Mouse (Mus musculus) neural tube, embryonic 14.5 days (tissue): Measurements from ENCODE around the gene Taldo1. TPM values are rescaled to one million over a fixed set of nuclear protein-coding genes. Genes with fewer than 3 reads are reported as not detected.

Source experiments
- ATAC-seq: fragments of 200-750 bp; cut with Nextera tagmentation; 2 replicates; pipeline ENCODE4 v1.8.0; 2017; ENCODE audit warnings: low read depth, mild to moderate bottlenecking, moderate TSS enrichment, moderate library complexity
- H3K27ac ChIP-seq: fragments of 300-500 bp; sonication (generic); 2 replicates; pipeline ENCODE4 v1.5.1; 2014; ENCODE audit warnings: low read depth, mild to moderate bottlenecking, control low read depth, low read length, moderate library complexity, mixed read lengths
- H3K27me3 ChIP-seq: fragments of 300-500 bp; sonication (generic); 2 replicates; pipeline ENCODE4 v1.6.1; 2014; ENCODE audit warnings: low read length; ENCODE audit not compliant: control insufficient read depth, insufficient read depth
- H3K36me3 ChIP-seq: fragments of 300-500 bp; sonication (generic); 2 replicates; pipeline ENCODE4 v1.6.1; 2014; ENCODE audit warnings: low read length, mixed read lengths; ENCODE audit not compliant: control insufficient read depth, insufficient read depth
- H3K4me1 ChIP-seq: fragments of 300-500 bp; sonication (generic); 2 replicates; pipeline ENCODE4 v1.6.1; 2014; ENCODE audit warnings: low read length; ENCODE audit not compliant: control insufficient read depth, insufficient read depth
- H3K4me2 ChIP-seq: fragments of 300-500 bp; sonication (generic); 2 replicates; pipeline ENCODE4 v1.6.1; 2014; ENCODE audit warnings: mild to moderate bottlenecking, low read depth, low read length, control low read depth
- H3K4me3 ChIP-seq: fragments of 300-500 bp; sonication (generic); 2 replicates; pipeline ENCODE4 v1.5.1; 2014; ENCODE audit warnings: low read depth, low read length, control low read depth, mixed read lengths
- H3K9ac ChIP-seq: fragments of 300-500 bp; sonication (generic); replicated peaks from 2 replicates; pipeline ENCODE4 v1.6.1; 2014; ENCODE audit warnings: low read depth, mild to moderate bottlenecking, control low read depth, low read length, mixed read lengths
- H3K9me3 ChIP-seq: fragments of 300-500 bp; sonication (generic); 2 replicates; pipeline ENCODE4 v1.6.1; 2016; ENCODE audit warnings: low read length; ENCODE audit not compliant: control insufficient read depth
- WGBS: fragments of 180-500 bp; shearing (Covaris S2); extraction: QIAGEN DNeasy Blood & Tissue Kit; methylation state at CpG from one replicate; pipeline ENCODE4 v1.1.7; 2014; 5-methylcytosine and 5-hydroxymethylcytosine counted together
- polyA plus RNA-seq: library from polyadenylated mRNA; unstranded; fragments of >200 nt; fragmentation: Nextera tagmentation; extraction: Ambion mirVana; gene quantifications from 2 replicates; pipeline ENCODE4 v1.2.1, GENCODE M21; 2014

Taldo1 gene
- polyA plus RNA-seq, 1 experiment from 2014 or later: 265 TPM

DNA sequence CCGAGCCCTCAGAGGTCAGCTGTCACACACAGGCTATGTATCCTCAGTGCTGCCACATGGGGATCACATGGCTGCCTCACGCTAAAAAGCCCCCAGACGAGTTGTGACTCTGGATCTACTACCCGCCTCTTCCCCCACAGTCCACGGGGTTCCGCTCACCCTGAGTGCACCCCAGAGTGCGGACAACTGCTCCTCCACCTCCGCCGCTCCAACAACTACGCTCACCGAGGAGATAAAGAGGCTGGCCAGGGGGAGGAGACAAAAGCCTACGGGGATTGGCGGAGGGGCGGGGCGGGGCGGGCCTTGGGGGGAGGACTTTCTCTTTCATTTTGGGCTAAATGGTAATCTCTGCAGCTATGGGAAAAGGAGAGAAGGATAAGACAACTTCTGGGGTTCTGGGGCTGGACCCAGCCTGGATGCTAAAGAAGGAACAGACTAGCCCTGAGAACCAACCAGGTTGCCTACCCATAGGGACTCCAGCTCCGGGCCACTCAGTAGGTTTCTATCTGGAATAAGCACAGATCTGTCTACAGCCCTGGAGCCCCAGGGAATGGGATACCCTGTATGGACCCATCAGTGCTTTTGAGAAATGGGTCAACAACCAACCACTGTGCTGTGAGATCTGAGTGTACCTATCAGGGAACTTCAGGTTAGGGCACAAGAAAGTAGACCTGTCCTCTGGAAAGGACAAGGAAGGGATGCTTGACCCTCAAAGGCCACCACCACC lies 43.3 kb downstream of the Taldo1 start:
- peak overlapping the region; percentile 85 for H3K4me2 ChIP-seq
- WGBS: 4% methylated on average over 17 of the region's 17 CpGs
- H3K4me3 ChIP-seq: peak overlapping the region; percentile 49
- ATAC-seq: peak; percentile 2; the same call in 1 of the 2 replicates
- peaks cover 31% of the 10 kb centered on the region for H3K4me1 ChIP-seq
- peak overlapping the region; percentile 78 for H3K27ac ChIP-seq
- H3K9me3 ChIP-seq: no peaks in the 10 kb centered on the region
- peaks cover 22% of the 10 kb centered on the region for H3K36me3 ChIP-seq
- no peaks in the 10 kb centered on the region for H3K27me3 ChIP-seq
- H3K9ac ChIP-seq: peak overlapping the region; percentile 72

DNA sequence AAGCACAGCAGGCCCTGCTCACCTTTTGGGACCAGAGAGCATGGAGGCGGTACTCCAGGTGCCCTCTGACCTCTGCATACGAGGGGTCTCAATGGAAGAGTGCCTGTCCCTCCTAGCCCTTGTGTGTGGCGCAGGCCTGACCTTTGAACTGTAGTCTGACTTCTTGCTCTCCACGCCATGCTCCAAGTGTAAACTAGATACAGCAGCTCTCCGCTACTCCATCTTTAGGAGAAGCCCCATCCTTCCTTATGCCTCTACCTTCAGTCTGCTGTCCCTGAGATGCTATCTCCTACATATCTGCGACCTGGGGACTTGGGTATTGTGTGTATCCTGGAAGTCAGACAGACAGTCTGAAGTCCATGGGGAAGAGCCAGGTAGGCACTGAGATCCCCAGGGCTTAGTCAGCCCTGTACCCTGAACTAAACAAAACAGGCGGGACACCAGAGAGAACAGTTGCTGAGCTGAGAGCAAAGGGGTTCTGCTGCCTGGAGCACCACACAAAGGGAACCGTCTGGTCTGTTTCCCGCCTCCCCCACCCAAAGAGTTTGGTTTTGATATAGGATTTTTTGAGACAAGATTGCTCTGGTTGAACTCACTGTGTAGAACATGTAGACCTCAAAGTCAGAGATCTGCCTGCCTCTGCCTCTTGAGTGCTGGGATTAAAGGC lies 44.0 kb downstream of the Taldo1 start:
- H3K36me3 ChIP-seq: peaks cover 16% of the 10 kb centered on the region
- 75% methylated on average over 9 of the region's 9 CpGs for WGBS
- peak overlapping the region; percentile 90; the same call in 1 of the 2 replicates for H3K4me2 ChIP-seq
- H3K27me3 ChIP-seq: no peaks in the 10 kb centered on the region
- peaks cover 31% of the 10 kb centered on the region for H3K4me1 ChIP-seq
- 0 out of 2 replicates have a peak overlapping the region, but pooled peaks have one; percentile 72 for H3K9ac ChIP-seq
- H3K4me3 ChIP-seq: peak overlapping the region; percentile 49; the same call in 1 of the 2 replicates
- no peaks in the 10 kb centered on the region for H3K9me3 ChIP-seq
- no peak for ATAC-seq
- no peak overlapping the region for H3K27ac ChIP-seq

DNA sequence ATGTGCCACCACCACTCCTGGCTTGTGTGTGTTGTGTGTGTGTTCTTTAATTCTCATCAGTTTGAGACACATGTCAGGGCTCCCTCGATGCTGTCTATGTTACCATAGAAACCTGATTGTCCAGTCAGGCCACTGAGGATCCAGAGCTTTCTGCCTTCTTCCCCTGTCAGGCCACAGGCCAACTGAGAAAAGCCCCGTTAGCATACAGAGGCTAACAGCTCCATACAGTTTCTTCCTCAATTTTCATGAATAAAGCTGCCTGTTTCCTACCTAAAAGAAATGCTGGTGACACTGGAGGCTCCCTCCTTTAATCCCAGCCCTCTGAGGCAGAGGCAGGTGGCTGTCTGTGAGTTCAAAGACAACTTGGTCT lies 44.5 kb downstream of the Taldo1 start:
- Histone ChIP-seq H3K27ac (no peak overlapping the region), H3K36me3 (peaks cover 10% of the 10 kb centered on the region), H3K9me3 (no peaks in the 10 kb centered on the region), H3K4me3 (peak overlapping the region; percentile 52), H3K4me2 (peak overlapping the region; percentile 90), H3K4me1 (peaks cover 31% of the 10 kb centered on the region), H3K9ac (peak overlapping the region; percentile 68), H3K27me3 (no peaks in the 10 kb centered on the region)
- 40% methylated on average over 2 of the region's 2 CpGs for WGBS
- ATAC-seq: no peak

GRCm38 (mm10) chr7:141437178-141438120 lies 45.5 kb downstream of the Taldo1 start, which contains the start of gene Slc25a22:
TSS of gene Slc25a22 (minus strand) at chr7:141437892.
- Histone ChIP-seq H3K27ac (peak within 1 kb of the TSS; percentile 52), H3K4me2 (peak within 1 kb of the TSS; percentile 90), H3K9me3 (no peaks in the 10 kb centered on the region), H3K4me3 (peak within 1 kb of the TSS; percentile 52), H3K36me3 (0 out of 2 replicates have a peak, but pooled peaks cover 2% of the 10 kb centered on the region), H3K9ac (peak within 1 kb of the TSS; percentile 68), H3K4me1 (peaks cover 31% of the 10 kb centered on the region), H3K27me3 (no peaks in the 10 kb centered on the region)
- 6% methylated on average over 53 of the region's 53 CpGs for WGBS
- peak; percentile 84 for ATAC-seq

- Histone ChIP-seq H3K9ac (no peak overlapping the region), H3K4me2 (no peak overlapping the region), H3K4me3 (no peak overlapping the region), H3K4me1 (peaks cover 37% of the 10 kb centered on the region), H3K27ac (no peak overlapping the region), H3K36me3 (no peaks in the 10 kb centered on the region), H3K9me3 (no peaks in the 10 kb centered on the region), H3K27me3 (no peaks in the 10 kb centered on the region)
- no peak for ATAC-seq
- whole genome bisulfite sequencing: 95% methylated on average over 12 of the region's 12 CpGs
Measured at GRCm38 (mm10) chr7:141438201-141438968, 46.4 kb downstream of the Taldo1 start.

DNA sequence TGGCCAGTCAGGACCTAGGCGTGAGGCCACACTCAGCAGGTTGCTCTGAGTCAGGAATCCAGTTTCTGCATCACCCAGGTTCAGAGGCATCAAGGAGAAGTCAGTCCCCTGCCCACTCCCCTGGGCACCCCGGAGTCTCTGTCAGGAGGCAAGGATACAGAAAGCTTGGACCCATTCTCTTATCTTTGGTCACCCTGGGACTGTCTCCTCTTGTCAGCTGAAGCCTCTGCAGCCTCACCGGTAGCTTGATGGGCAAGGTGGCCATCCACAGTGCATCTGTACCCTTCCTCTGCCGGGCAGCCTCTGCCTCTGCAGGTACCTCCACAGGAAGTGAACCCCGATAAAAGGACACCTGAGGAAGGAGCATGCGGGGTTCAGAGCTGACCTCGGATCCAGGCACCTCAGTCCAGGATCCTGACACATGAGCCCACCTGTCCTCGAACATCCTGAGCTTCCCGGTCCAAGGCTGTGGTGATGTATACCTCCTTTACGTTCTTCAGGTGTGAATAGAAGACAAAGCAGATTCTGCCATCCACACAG lies 47.2 kb downstream of the Taldo1 start:
- H3K4me3 ChIP-seq: no peak overlapping the region
- no peak overlapping the region for H3K9ac ChIP-seq
- 97% methylated on average over 10 of the region's 10 CpGs for WGBS
- H3K27ac ChIP-seq: no peak overlapping the region
- no peak overlapping the region for H3K4me2 ChIP-seq
- ATAC-seq: no peak
- H3K9me3 ChIP-seq: no peaks in the 10 kb centered on the region
- no peaks in the 10 kb centered on the region for H3K27me3 ChIP-seq
- no peaks in the 10 kb centered on the region for H3K36me3 ChIP-seq
- peaks cover 31% of the 10 kb centered on the region; the same call in 1 of the 2 replicates for H3K4me1 ChIP-seq

GRCm38 (mm10) chr7:141439811-141440210 lies 47.8 kb downstream of the Taldo1 start:
- Histone ChIP-seq H3K4me2 (no peak overlapping the region), H3K27me3 (no peaks in the 10 kb centered on the region), H3K9me3 (no peaks in the 10 kb centered on the region), H3K4me3 (no peak overlapping the region), H3K36me3 (no peaks in the 10 kb centered on the region), H3K27ac (no peak overlapping the region), H3K9ac (no peak overlapping the region), H3K4me1 (peaks cover 27% of the 10 kb centered on the region; the same call in 1 of the 2 replicates)
- 93% methylated on average over 11 of the region's 11 CpGs for WGBS
- no peak for ATAC-seq

DNA sequence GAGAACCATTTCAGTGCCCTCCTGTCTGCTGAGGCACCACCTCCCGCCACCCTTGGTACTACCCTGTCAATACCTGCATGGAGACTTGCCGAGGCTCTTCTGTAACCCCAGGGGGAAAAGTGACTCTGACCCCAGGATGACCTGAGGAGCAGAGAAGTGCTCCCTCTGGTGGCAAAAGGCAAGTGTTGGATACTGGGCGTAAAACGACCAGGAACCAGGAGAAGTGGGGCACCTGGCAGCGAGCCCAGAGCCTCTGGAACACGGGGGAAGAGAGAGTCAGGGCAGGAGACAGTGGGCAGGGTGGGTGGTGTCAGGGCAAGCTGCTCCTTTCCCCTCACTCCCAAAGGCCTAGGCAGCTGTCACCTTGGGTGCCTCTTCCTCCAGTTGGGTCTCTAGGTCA lies 48.6 kb downstream of the Taldo1 start:
- no peak for ATAC-seq
- H3K4me1 ChIP-seq: peaks cover 22% of the 10 kb centered on the region; the same call in 1 of the 2 replicates
- no peaks in the 10 kb centered on the region for H3K27me3 ChIP-seq
- no peaks in the 10 kb centered on the region for H3K9me3 ChIP-seq
- no peak overlapping the region for H3K4me2 ChIP-seq
- H3K27ac ChIP-seq: no peak overlapping the region
- H3K36me3 ChIP-seq: no peaks in the 10 kb centered on the region
- H3K4me3 ChIP-seq: no peak overlapping the region
- 23% methylated on average over 6 of the region's 6 CpGs for WGBS
- no peak overlapping the region for H3K9ac ChIP-seq
